Mouse (Mus musculus) heart, embryonic 15.5 days (tissue): Measurements from ENCODE around the gene Gm2974. TPM values are rescaled to one million over a fixed set of nuclear protein-coding genes. Genes with fewer than 3 reads are reported as not detected.
A peak's percentile ranks its signal among the peaks of the same experiment; 100 is the strongest.
"Not testable (repeated sequence)": the region's sequence is repeated elsewhere in the genome, so short reads cannot be mapped to it uniquely, and the experiment has no call there.

Experiments used
- ATAC-seq: fragments of 200-750 bp; cut with Nextera tagmentation; replicated peaks from 2 replicates; pipeline ENCODE4 v1.8.0; 2017; ENCODE audit warnings: low read depth, moderate TSS enrichment; ENCODE audit not compliant: insufficient number of reproducible peaks, insufficient read depth, low FRiP score
- H3K27ac ChIP-seq: fragments of 300-500 bp; sonication (generic); 2 replicates; pipeline ENCODE4 v1.5.1; 2015; ENCODE audit warnings: mild to moderate bottlenecking, inconsistent platforms
- H3K27me3 ChIP-seq: fragments of 300-500 bp; sonication (generic); 2 replicates; pipeline ENCODE4 v1.6.1; 2015; ENCODE audit warnings: inconsistent platforms
- H3K36me3 ChIP-seq: fragments of 300-500 bp; sonication (generic); 2 replicates; pipeline ENCODE4 v1.6.1; 2015; ENCODE audit warnings: mild to moderate bottlenecking, inconsistent platforms
- H3K4me1 ChIP-seq: fragments of 300-500 bp; sonication (generic); replicated peaks from 2 replicates; pipeline ENCODE4 v1.6.1; 2015; ENCODE audit warnings: inconsistent platforms
- H3K4me2 ChIP-seq: fragments of 300-500 bp; sonication (generic); 2 replicates; pipeline ENCODE4 v1.6.1; 2015; ENCODE audit warnings: inconsistent platforms, mild to moderate bottlenecking, moderate library complexity
- H3K4me3 ChIP-seq: fragments of 300-500 bp; sonication (generic); 2 replicates; pipeline ENCODE4 v1.5.1; 2015; ENCODE audit warnings: mild to moderate bottlenecking, inconsistent platforms
- H3K9ac ChIP-seq: fragments of 300-500 bp; sonication (generic); 2 replicates; pipeline ENCODE4 v1.6.1; 2015; ENCODE audit warnings: mild to moderate bottlenecking, inconsistent platforms
- H3K9me3 ChIP-seq: fragments of 300-500 bp; sonication (generic); replicated peaks from 2 replicates; pipeline ENCODE4 v1.6.1; 2016; ENCODE audit warnings: inconsistent platforms
- WGBS: fragments of 180-500 bp; shearing (Covaris S2); methylation state at CpG from one replicate; pipeline ENCODE4 v1.1.7; 2015; ENCODE audit warnings: mixed read lengths; 5-methylcytosine and 5-hydroxymethylcytosine counted together
- polyA plus RNA-seq: library from polyadenylated mRNA; unstranded; fragments of >200 nt; fragmentation: Nextera tagmentation; extraction: Ambion mirVana; gene quantifications from 2 replicates; pipeline ENCODE4 v1.2.1, GENCODE M21; 2015

Gene Gm2974
- 0.18 and 0.23 TPM in 2 replicates for polyA plus RNA-seq

- not testable (repeated sequence) for H3K9me3 ChIP-seq, H3K27me3 ChIP-seq, H3K4me1 ChIP-seq, H3K27ac ChIP-seq, H3K9ac ChIP-seq, H3K36me3 ChIP-seq, ATAC-seq
- peak within 1 kb of the TSS; percentile 32 for H3K4me3 ChIP-seq
- H3K4me2 ChIP-seq: peak within 1 kb of the TSS; percentile 59
- WGBS: 14% methylated on average over 39 of the region's 59 CpGs
Measured at GRCm38 (mm10) chr14:4182491-4183210, at the start of gene Gm2974. Gene Gm2974 (plus strand): TSS chr14:4182576.

DNA sequence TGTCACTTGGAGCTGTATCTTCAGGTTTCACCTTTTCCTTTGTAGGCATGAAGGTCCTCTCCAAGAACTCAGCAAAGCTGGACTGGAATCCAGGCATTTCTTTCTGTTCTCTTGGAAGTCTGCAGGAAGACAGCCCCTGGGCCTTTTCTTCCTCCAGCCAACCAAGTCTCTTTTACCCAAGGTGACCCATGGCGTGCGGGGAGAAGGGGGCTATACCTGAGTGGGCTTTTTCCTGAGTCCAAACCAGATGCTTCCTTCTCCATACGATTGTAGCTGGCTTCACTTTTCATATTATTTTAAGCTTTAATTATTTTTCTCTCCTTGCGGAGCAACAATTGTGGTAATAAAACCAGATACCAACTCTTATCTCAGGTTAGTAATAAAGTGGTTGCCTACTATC, 40.7 kb upstream of the Gm2974 start:
- H3K4me1 ChIP-seq, H3K4me2 ChIP-seq, H3K4me3 ChIP-seq, H3K9ac ChIP-seq, ATAC-seq, H3K9me3 ChIP-seq, H3K27me3 ChIP-seq, H3K36me3 ChIP-seq, H3K27ac ChIP-seq: not testable (repeated sequence)
- WGBS: 79% methylated on average over 4 of the region's 4 CpGs

DNA sequence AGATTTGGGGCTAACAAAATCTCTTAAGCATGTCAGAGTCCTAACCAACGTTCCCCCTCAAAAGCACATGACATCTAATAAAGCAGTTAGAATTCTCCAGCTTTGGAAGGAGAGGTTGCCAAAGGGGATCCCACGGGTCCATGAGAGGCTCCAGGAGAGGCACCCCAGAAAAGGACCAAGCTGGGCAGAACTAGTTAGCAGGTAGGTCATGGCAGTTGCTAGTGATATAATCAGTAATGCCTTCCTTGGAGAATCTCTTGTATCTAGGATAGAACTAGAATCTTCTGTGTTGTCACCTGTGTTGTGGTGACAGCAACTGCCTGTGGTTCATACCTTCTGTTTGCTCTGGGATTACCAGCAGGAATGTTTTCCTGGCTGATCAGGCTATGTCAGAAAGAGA, 17.6 kb upstream of the Gm2974 start, which contains the start of gene Gm3127:
Gene Gm3127 (plus strand): TSS at position 301 of the 400 bp plus-strand sequence.
- H3K4me3 ChIP-seq, H3K9me3 ChIP-seq, H3K4me2 ChIP-seq, H3K27ac ChIP-seq, H3K4me1 ChIP-seq, ATAC-seq, H3K9ac ChIP-seq, H3K36me3 ChIP-seq, H3K27me3 ChIP-seq: not testable (repeated sequence)
- WGBS: 53% methylated on average over 1 of the region's 2 CpGs

DNA sequence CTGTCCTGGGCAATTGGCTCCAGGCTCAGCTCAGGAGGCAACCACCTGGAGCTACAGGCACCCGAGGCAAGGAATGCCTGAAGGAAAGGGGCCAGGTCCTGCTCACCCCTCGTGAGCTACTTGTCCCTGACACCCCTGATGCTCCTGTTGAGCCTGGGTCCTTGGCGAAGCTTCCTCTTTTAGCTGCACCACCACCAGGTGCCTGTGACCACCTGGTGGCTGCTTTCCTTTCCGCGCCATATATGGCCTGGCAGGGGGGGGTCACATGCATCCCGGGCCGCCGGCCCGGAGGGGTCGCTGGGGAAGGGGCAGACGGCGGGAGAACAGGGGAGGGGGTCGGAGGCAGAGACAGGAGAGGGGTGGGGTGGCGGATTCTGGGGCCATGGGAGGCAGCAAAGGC, 346 bp upstream of the Gm2974 start:
- not testable (repeated sequence) for H3K27ac ChIP-seq, ATAC-seq
- 9% methylated on average over 13 of the region's 14 CpGs for WGBS

GRCm38 (mm10) chr14:4183375-4183774, 999 bp downstream of the Gm2974 start:
- H3K4me1 ChIP-seq, H3K9me3 ChIP-seq, ATAC-seq, H3K9ac ChIP-seq, H3K27me3 ChIP-seq, H3K36me3 ChIP-seq, H3K4me3 ChIP-seq, H3K4me2 ChIP-seq, H3K27ac ChIP-seq: not testable (repeated sequence)
- 33% methylated on average over 5 of the region's 10 CpGs for WGBS

More for the DNA sequence above, 346 bp upstream of the Gm2974 start:
- not testable (repeated sequence) for H3K4me1 ChIP-seq, H3K27me3 ChIP-seq, H3K9ac ChIP-seq, H3K9me3 ChIP-seq, H3K36me3 ChIP-seq
- Histone ChIP-seq H3K4me2 (peak overlapping the region; percentile 59), H3K4me3 (peak overlapping the region; percentile 32)

DNA sequence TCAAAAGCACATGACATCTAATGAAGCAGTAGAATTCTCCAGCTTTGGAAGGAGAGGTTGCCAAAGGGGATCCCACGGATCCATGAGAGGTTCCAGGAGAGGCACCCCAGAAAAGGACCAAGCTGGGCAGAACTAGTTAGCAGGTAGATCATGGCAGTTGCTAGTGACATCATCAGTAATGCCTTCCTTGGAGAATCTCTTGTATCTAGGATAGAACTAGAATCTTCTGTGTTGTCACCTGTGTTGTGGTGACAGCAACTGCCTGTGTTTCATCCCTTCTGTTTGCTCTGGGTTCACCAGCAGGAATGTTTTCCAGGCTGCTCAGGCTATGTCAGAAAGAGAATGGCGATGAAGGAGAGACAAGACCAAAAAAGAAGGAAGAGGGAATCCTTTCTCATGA, 67.0 kb downstream of the Gm2974 start, which contains the start of gene Gm3138:
Gene Gm3138 (plus strand): TSS at position 301 of the 400 bp plus-strand sequence.
- not testable (repeated sequence) for H3K27me3 ChIP-seq, ATAC-seq, H3K4me1 ChIP-seq, H3K27ac ChIP-seq, H3K4me3 ChIP-seq, H3K4me2 ChIP-seq, H3K36me3 ChIP-seq, H3K9me3 ChIP-seq, H3K9ac ChIP-seq
- no CpG with 5 or more reads among the region's 2 CpGs for WGBS

Other genes starting within 250 kb of the Gm2974 start
- 0.18 TPM in 1 of 2 replicates, not detected in the other for gene Gm3095, start 219.0 kb upstream of the Gm2974 start, polyA plus RNA-seq
- not detected in 2 replicates for gene Gm3099, start 184.2 kb upstream of the Gm2974 start, polyA plus RNA-seq
- 0.34 and 0.78 TPM in 2 replicates for gene Gm5796, start 158.6 kb upstream of the Gm2974 start, polyA plus RNA-seq
- gene Gm3115, start 98.5 kb upstream of the Gm2974 start, polyA plus RNA-seq: not detected in 2 replicates
- gene Gm8108, start 72.0 kb upstream of the Gm2974 start, polyA plus RNA-seq: 2.0 TPM in 1 of 2 replicates, not detected in the other
- gene Gm3127, start 17.5 kb upstream of the Gm2974 start, polyA plus RNA-seq: not detected in 2 replicates
- not detected in 2 replicates for gene Gm3138, start 67.1 kb downstream of the Gm2974 start, polyA plus RNA-seq
- not detected in 2 replicates for gene Gm3149, start 134.7 kb downstream of the Gm2974 start, polyA plus RNA-seq
- gene 2610042L04Rik, start 152.2 kb downstream of the Gm2974 start, polyA plus RNA-seq: 0.16 TPM in 2 replicates
- gene Gm3159, start 214.9 kb downstream of the Gm2974 start, polyA plus RNA-seq: not detected in 2 replicates
- 0.09 TPM in 1 of 2 replicates, not detected in the other for gene Gm3164, start 232.9 kb downstream of the Gm2974 start, polyA plus RNA-seq
- gene Gm3173, start 248.4 kb downstream of the Gm2974 start, polyA plus RNA-seq: 0.43 TPM in 1 of 2 replicates, not detected in the other